Mouse (Mus musculus) ES-Bruce4 (cell line): Measurements from ENCODE around the gene Zswim4. TPM values are rescaled to one million over a fixed set of nuclear protein-coding genes. Genes with fewer than 3 reads are reported as not detected.

Source experiments
- H3K27ac ChIP-seq: 2 replicates; pipeline ENCODE4 v1.5.1; 2012; ENCODE audit warnings: low read length, inconsistent platforms; ENCODE audit not compliant: insufficient read depth
- H3K27me3 ChIP-seq: 2 replicates; pipeline ENCODE4 v1.6.1; 2012; ENCODE audit warnings: mild to moderate bottlenecking, low read length, inconsistent platforms; ENCODE audit not compliant: control insufficient read depth, poor library complexity, insufficient read depth, severe bottlenecking
- H3K36me3 ChIP-seq: 2 replicates; pipeline ENCODE4 v1.6.1; 2012; ENCODE audit warnings: inconsistent platforms, mild to moderate bottlenecking, low read length, moderate library complexity; ENCODE audit not compliant: control insufficient read depth, poor library complexity, insufficient read depth, severe bottlenecking
- H3K4me1 ChIP-seq: one replicate; pipeline ENCODE4 v1.8.1; 2011; ENCODE audit warnings: low read length; ENCODE audit not compliant: control insufficient read depth, insufficient read depth
- H3K4me3 ChIP-seq: 2 replicates; pipeline ENCODE4 v1.5.1; 2011; ENCODE audit warnings: low read depth, mild to moderate bottlenecking, low read length
- H3K9ac ChIP-seq: 2 replicates; pipeline ENCODE4 v1.6.1; 2012; ENCODE audit warnings: low read depth, mild to moderate bottlenecking, inconsistent platforms; ENCODE audit not compliant: poor library complexity, severe bottlenecking
- H3K9me3 ChIP-seq: replicated peaks from 2 replicates; pipeline ENCODE4 v1.6.1; 2012; ENCODE audit warnings: mild to moderate bottlenecking, low read length, inconsistent platforms; ENCODE audit not compliant: control insufficient read depth, poor library complexity, insufficient read depth, severe bottlenecking
- CTCF ChIP-seq: IDR thresholded peaks from one replicate; pipeline ENCODE4 v1.8.1; 2011; ENCODE audit warnings: low read depth, low read length
- EP300 ChIP-seq: IDR thresholded peaks from 2 replicates; pipeline ENCODE4 v1.6.1; 2011; ENCODE audit warnings: low read depth, low read length; ENCODE audit not compliant: insufficient read depth
- POLR2A ChIP-seq: IDR thresholded peaks from one replicate; pipeline ENCODE4 v1.8.1; 2011; ENCODE audit warnings: low read length; ENCODE audit not compliant: insufficient read depth
- polyA plus RNA-seq: library from polyadenylated mRNA; stranded (reverse); fragments of >200 nt; gene quantifications from 2 replicates; pipeline ENCODE4 v1.2.4, GENCODE M21; 2011; ENCODE audit warnings: low read depth; ENCODE audit not compliant: missing spikeins, insufficient read depth, insufficient read length

The Zswim4 gene
- polyA plus RNA-seq, 1 experiment: 14.8 TPM

- no peaks in the 10 kb centered on the region for H3K9me3 ChIP-seq
- peak overlapping the region; percentile 98 for H3K9ac ChIP-seq
- peaks cover 5% of the 10 kb centered on the region for H3K4me1 ChIP-seq
- TF ChIP-seq EP300: 0 out of 2 replicates have a peak, but pooled peaks have one; percentile 50
- no peak for TF ChIP-seq CTCF
- H3K36me3 ChIP-seq: no peaks in the 10 kb centered on the region
- no peaks in the 10 kb centered on the region for H3K27me3 ChIP-seq
- peak overlapping the region; percentile 75 for H3K4me3 ChIP-seq
- H3K27ac ChIP-seq: peak overlapping the region; percentile 55
Measured at GRCm38 (mm10) chr8:84184085-84185043, 52.5 kb downstream of the Zswim4 start.

- Histone ChIP-seq H3K27me3 (no peaks in the 10 kb centered on the region), H3K9ac (peak overlapping the region; percentile 98), H3K27ac (no peak overlapping the region), H3K4me1 (peaks cover 7% of the 10 kb centered on the region), H3K36me3 (no peaks in the 10 kb centered on the region), H3K4me3 (peak overlapping the region; percentile 75), H3K9me3 (no peaks in the 10 kb centered on the region)
- TF ChIP-seq POLR2A (no peak), EP300 (no peak), CTCF (no peak)
Measured at GRCm38 (mm10) chr8:84183261-84184084, 53.4 kb downstream of the Zswim4 start.

DNA sequence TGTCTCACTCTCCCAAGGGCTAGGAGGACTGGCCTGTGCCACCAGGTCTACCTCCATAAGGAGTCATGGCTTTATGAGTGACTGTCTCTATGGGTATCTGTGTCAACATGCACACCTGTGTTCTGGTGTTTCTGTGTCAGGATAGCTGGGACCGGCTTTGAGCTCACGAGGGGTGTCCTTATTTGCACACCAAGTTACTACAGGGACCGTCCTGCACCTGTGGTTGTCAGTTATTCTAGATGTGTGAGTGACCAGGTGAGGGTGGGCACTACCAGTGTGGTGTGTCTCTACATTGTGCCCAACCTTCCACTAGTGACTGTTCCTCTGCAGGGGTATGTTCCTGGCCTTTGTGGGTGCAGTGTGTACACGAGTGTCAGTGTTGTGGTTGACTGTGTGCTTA, 54.0 kb downstream of the Zswim4 start:
- Histone ChIP-seq H3K4me1 (peaks cover 10% of the 10 kb centered on the region), H3K36me3 (no peaks in the 10 kb centered on the region), H3K4me3 (peak overlapping the region; percentile 75), H3K9me3 (no peaks in the 10 kb centered on the region), H3K27me3 (no peaks in the 10 kb centered on the region), H3K9ac (peak overlapping the region; percentile 98), H3K27ac (peak overlapping the region; percentile 29)
- TF ChIP-seq CTCF: no peak
- TF ChIP-seq EP300: no peak
- no peak for TF ChIP-seq POLR2A

- Histone ChIP-seq H3K4me1 (peaks cover 9% of the 10 kb centered on the region), H3K4me3 (peak overlapping the region; percentile 27), H3K9ac (peak overlapping the region; percentile 55; the same call in 1 of the 2 replicates), H3K36me3 (no peaks in the 10 kb centered on the region), H3K27ac (peak overlapping the region; percentile 78), H3K27me3 (no peaks in the 10 kb centered on the region), H3K9me3 (no peaks in the 10 kb centered on the region)
- TF ChIP-seq POLR2A (no peak), EP300 (peak; percentile 88), CTCF (no peak)
Measured at GRCm38 (mm10) chr8:84180530-84181190, 56.2 kb downstream of the Zswim4 start.

DNA sequence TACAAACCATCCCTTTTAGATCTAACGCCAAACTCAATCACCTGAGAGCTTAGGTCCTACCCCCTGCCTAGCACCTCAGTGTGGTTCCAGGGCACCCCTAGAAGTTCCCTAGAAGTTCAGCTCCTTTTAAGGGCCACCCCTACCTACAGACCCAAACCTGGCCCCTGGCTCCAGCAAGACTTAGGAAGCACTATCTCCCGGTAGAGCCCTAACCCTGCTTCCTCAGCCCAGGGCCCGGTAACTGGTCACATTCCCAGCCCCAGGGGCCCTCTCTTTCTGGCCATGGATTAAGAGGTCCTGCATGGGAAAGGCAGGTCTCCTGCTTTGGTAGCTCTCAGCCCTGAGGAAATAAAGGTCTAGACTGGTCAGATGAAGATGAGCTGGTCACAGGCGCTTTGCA, 56.9 kb downstream of the Zswim4 start:
- Histone ChIP-seq H3K4me3 (peak overlapping the region; percentile 27), H3K27ac (peak overlapping the region; percentile 78), H3K4me1 (peaks cover 9% of the 10 kb centered on the region)

More for the DNA sequence above, 56.9 kb downstream of the Zswim4 start:
- peak overlapping the region; percentile 55 for H3K9ac ChIP-seq
- no peak for TF ChIP-seq POLR2A
- no peak for TF ChIP-seq EP300
- no peak for TF ChIP-seq CTCF
- no peaks in the 10 kb centered on the region for H3K36me3 ChIP-seq
- no peaks in the 10 kb centered on the region for H3K27me3 ChIP-seq
- H3K9me3 ChIP-seq: no peaks in the 10 kb centered on the region
